Mouse (Mus musculus) midbrain, embryonic 14.5 days (tissue): ENCODE measurements around the gene Ift43. TPM values are rescaled to one million over a fixed set of nuclear protein-coding genes. Genes with fewer than 3 reads are reported as not detected.

ENCODE experiments used
- ATAC-seq: fragments of 200-750 bp; cut with Nextera tagmentation; 2 replicates; pipeline ENCODE4 v1.8.0; 2017; ENCODE audit warnings: moderate number of reproducible peaks, moderate library complexity; ENCODE audit not compliant: low FRiP score, low TSS enrichment
- DNase-seq: peaks from one replicate; pipeline ENCODE4 v3.0.0-alpha.2; 2015
- H3K27ac ChIP-seq: fragments of 300-500 bp; sonication (generic); replicated peaks from 2 replicates; pipeline ENCODE4 v1.5.1; 2014; ENCODE audit warnings: mild to moderate bottlenecking, low read depth, low read length, moderate library complexity
- H3K27me3 ChIP-seq: fragments of 300-500 bp; sonication (generic); 2 replicates; pipeline ENCODE4 v1.6.1; 2014; ENCODE audit warnings: low read length, control low read depth, mixed read lengths; ENCODE audit not compliant: control insufficient read depth, insufficient read depth
- H3K36me3 ChIP-seq: fragments of 300-500 bp; sonication (generic); 2 replicates; pipeline ENCODE4 v1.6.1; 2014; ENCODE audit warnings: low read length, control low read depth; ENCODE audit not compliant: control insufficient read depth, insufficient read depth
- H3K4me1 ChIP-seq: fragments of 300-500 bp; sonication (generic); 2 replicates; pipeline ENCODE4 v1.6.1; 2014; ENCODE audit warnings: mild to moderate bottlenecking, antibody characterized with exemption, low read length, control low read depth; ENCODE audit not compliant: control insufficient read depth, insufficient read depth
- H3K4me2 ChIP-seq: fragments of 300-500 bp; sonication (generic); 2 replicates; pipeline ENCODE4 v1.6.1; 2014; ENCODE audit warnings: mild to moderate bottlenecking, low read length, moderate library complexity
- H3K4me3 ChIP-seq: fragments of 300-500 bp; sonication (generic); replicated peaks from 2 replicates; pipeline ENCODE4 v1.5.1; 2014; ENCODE audit warnings: low read depth, low read length
- H3K9ac ChIP-seq: fragments of 300-500 bp; sonication (generic); replicated peaks from 2 replicates; pipeline ENCODE4 v1.6.1; 2014; ENCODE audit warnings: mild to moderate bottlenecking, low read length, moderate library complexity
- H3K9me3 ChIP-seq: fragments of 300-500 bp; sonication (generic); 2 replicates; pipeline ENCODE4 v1.6.1; 2016; ENCODE audit warnings: low read length, control low read depth, mixed read lengths; ENCODE audit not compliant: control insufficient read depth
- WGBS: fragments of 180-500 bp; shearing (Covaris S2); extraction: QIAGEN DNeasy Blood & Tissue Kit; methylation state at CpG from one replicate; pipeline ENCODE4 v1.1.7; 2014; 5-methylcytosine and 5-hydroxymethylcytosine counted together
- polyA plus RNA-seq: library from polyadenylated mRNA; unstranded; fragments of >200 nt; fragmentation: Nextera tagmentation; extraction: Ambion mirVana; gene quantifications from 2 replicates; pipeline ENCODE4 v1.2.1, GENCODE M21; 2014

The Ift43 gene
- polyA plus RNA-seq, 1 experiment from 2014 or later: 57.5 TPM

GRCm38 (mm10) chr12:86189601-86190323 lies 107.4 kb downstream of the Ift43 start:
- no peak overlapping the region for H3K9ac ChIP-seq
- 0 out of 2 replicates have a peak, but pooled peaks cover 11% of the 10 kb centered on the region for H3K4me1 ChIP-seq
- ATAC-seq (no peak), DNase-seq (no peak)
- H3K4me3 ChIP-seq: no peak overlapping the region
- H3K27ac ChIP-seq: no peak overlapping the region
- 29% methylated on average over 19 of the region's 19 CpGs for WGBS
- no peaks in the 10 kb centered on the region for H3K27me3 ChIP-seq
- H3K9me3 ChIP-seq: no peaks in the 10 kb centered on the region
- H3K4me2 ChIP-seq: no peak overlapping the region
- no peaks in the 10 kb centered on the region for H3K36me3 ChIP-seq

DNA sequence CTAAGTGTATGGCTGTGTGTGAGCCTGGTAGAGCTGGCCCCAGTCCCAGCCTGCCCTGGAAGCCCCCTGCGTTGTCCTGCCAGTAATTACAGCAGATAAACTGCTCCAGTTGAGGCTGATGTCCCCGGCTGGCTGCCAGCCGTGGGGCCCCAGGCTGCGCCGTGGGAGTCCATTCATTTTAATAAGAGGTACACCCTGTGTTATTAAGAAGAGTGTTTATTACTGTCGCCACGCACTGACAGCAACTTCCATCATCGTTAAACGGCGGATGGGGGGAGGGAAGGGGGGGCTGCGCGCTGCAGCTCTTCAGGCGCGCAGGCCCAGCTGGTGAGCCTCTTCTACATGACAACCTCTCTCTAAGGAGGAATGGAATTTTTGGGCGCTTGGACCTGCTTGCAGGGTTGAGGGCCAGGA lies 109.7 kb downstream of the Ift43 start:
- Histone ChIP-seq H3K36me3 (no peaks in the 10 kb centered on the region), H3K4me2 (no peak overlapping the region), H3K4me1 (0 out of 2 replicates have a peak, but pooled peaks cover 11% of the 10 kb centered on the region), H3K27ac (peak overlapping the region; percentile 28; the same call in 1 of the 2 replicates), H3K27me3 (no peaks in the 10 kb centered on the region), H3K4me3 (no peak overlapping the region), H3K9me3 (no peaks in the 10 kb centered on the region), H3K9ac (no peak overlapping the region)
- 34% methylated on average over 15 of the region's 15 CpGs for WGBS
- no peak for ATAC-seq
- no peak for DNase-seq

DNA sequence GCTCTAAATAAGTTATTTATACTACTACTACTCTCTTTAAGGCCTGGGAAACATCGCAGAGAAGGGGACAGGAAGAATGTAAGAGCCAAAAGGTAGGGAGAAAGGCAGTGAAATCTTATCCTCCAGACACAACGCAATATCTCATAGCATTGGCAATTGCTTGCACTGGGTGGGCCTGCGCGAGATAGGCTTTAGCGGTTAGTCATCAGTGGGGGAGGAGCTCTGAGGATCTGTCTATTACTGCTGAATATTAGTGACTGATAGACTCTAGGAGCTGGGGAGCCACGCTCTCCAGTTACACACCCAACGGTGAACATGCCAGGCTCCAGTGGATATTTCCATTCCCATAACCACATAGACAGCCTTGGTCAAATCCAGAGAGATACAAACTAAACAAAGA lies 114.6 kb downstream of the Ift43 start:
- no peak overlapping the region for H3K4me2 ChIP-seq
- H3K27me3 ChIP-seq: no peaks in the 10 kb centered on the region
- 92% methylated on average over 7 of the region's 7 CpGs for WGBS
- no peak overlapping the region for H3K9ac ChIP-seq
- H3K4me3 ChIP-seq: no peak overlapping the region
- no peak for ATAC-seq
- H3K36me3 ChIP-seq: no peaks in the 10 kb centered on the region
- no peak overlapping the region for H3K27ac ChIP-seq
- DNase-seq: no peak
- 0 out of 2 replicates have a peak, but pooled peaks cover 3% of the 10 kb centered on the region for H3K4me1 ChIP-seq
- H3K9me3 ChIP-seq: no peaks in the 10 kb centered on the region

GRCm38 (mm10) chr12:86203443-86204057 lies 121.2 kb downstream of the Ift43 start:
- Histone ChIP-seq H3K4me3 (no peak overlapping the region), H3K4me2 (no peak overlapping the region), H3K9me3 (no peaks in the 10 kb centered on the region), H3K9ac (no peak overlapping the region), H3K27ac (no peak overlapping the region), H3K27me3 (no peaks in the 10 kb centered on the region), H3K4me1 (no peaks in the 10 kb centered on the region), H3K36me3 (no peaks in the 10 kb centered on the region)
- 80% methylated on average over 8 of the region's 8 CpGs for WGBS
- DNase-seq: no peak
- ATAC-seq: no peak

DNA sequence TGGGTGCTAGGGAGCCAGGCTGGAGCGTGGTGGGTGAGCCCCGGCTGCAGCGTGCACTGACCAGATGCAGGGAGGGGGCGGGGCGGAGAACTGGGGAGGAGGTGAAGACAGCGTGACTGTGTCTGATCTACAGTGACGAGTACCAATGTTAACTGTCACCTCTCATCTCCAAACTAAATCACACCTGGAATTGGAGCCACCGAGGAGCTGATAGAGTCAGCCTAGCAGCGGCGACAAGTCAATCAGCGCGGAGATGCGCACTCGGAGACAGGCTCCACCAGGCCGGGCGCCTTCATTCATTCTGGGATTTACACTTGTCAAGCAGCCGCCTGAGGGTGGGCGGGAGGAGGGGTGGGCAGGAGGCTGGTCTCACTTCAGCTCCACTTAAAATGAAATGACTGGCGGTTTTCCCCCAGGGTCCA lies 128.8 kb downstream of the Ift43 start:
- Histone ChIP-seq H3K4me1 (peaks cover 32% of the 10 kb centered on the region), H3K4me3 (0 out of 2 replicates have a peak overlapping the region, but pooled peaks have one; percentile 11), H3K27me3 (peaks cover 11% of the 10 kb centered on the region), H3K4me2 (peak overlapping the region; percentile 50), H3K27ac (no peak overlapping the region), H3K36me3 (no peaks in the 10 kb centered on the region), H3K9me3 (no peaks in the 10 kb centered on the region), H3K9ac (no peak overlapping the region; the same call in 1 of the 2 replicates)
- under 1% methylated on average over 19 of the region's 19 CpGs for WGBS
- DNase-seq: peak; percentile 65
- ATAC-seq: no peak

Other genes starting within 250 kb of the Ift43 start
- gene Tgfb3, start 3.5 kb upstream of the Ift43 start, polyA plus RNA-seq: 1.3 and 2.1 TPM in 2 replicates
- 23.1 and 31.2 TPM in 2 replicates for gene Gpatch2l, start 159.3 kb downstream of the Ift43 start, polyA plus RNA-seq